Mouse (Mus musculus) midbrain, postnatal 0 days (tissue): ENCODE measurements around the gene Psmb10. TPM values are rescaled to one million over a fixed set of nuclear protein-coding genes. Genes with fewer than 3 reads are reported as not detected.
"Not testable (repeated sequence)": the region's sequence is repeated elsewhere in the genome, so short reads cannot be mapped to it uniquely, and the experiment has no call there.

Experiments
- ATAC-seq: fragments of 200-750 bp; cut with Nextera tagmentation; 2 replicates; pipeline ENCODE4 v1.8.0; 2017; ENCODE audit warnings: moderate number of reproducible peaks, mild to moderate bottlenecking, moderate TSS enrichment, moderate library complexity; ENCODE audit not compliant: low FRiP score
- DNase-seq: peaks from one replicate; pipeline ENCODE4 v3.0.0-alpha.2; 2015; ENCODE audit warnings: low spot score
- H3K27ac ChIP-seq: fragments of 300-500 bp; sonication (generic); 2 replicates; pipeline ENCODE4 v1.5.1; 2014; ENCODE audit warnings: low read depth, mild to moderate bottlenecking, low read length, mixed read lengths
- H3K27me3 ChIP-seq: fragments of 300-500 bp; sonication (generic); 2 replicates; pipeline ENCODE4 v1.6.1; 2014; ENCODE audit warnings: low read length, control low read depth, mixed read lengths; ENCODE audit not compliant: insufficient read depth
- H3K36me3 ChIP-seq: fragments of 300-500 bp; sonication (generic); 2 replicates; pipeline ENCODE4 v1.6.1; 2014; ENCODE audit warnings: low read length, control low read depth, mixed read lengths; ENCODE audit not compliant: insufficient read depth
- H3K4me1 ChIP-seq: fragments of 300-500 bp; sonication (generic); 2 replicates; pipeline ENCODE4 v1.6.1; 2014; ENCODE audit warnings: mild to moderate bottlenecking, control low read depth, antibody characterized with exemption, low read length, mixed read lengths; ENCODE audit not compliant: insufficient read depth
- H3K4me2 ChIP-seq: fragments of 300-500 bp; sonication (generic); 2 replicates; pipeline ENCODE4 v1.6.1; 2014; ENCODE audit warnings: low read depth, mild to moderate bottlenecking, low read length, mixed read lengths; ENCODE audit not compliant: poor library complexity, severe bottlenecking
- H3K4me3 ChIP-seq: fragments of 300-500 bp; sonication (generic); 2 replicates; pipeline ENCODE4 v1.5.1; 2014; ENCODE audit warnings: low read depth, mild to moderate bottlenecking, low read length, moderate library complexity
- H3K9ac ChIP-seq: fragments of 300-500 bp; sonication (generic); replicated peaks from 2 replicates; pipeline ENCODE4 v1.6.1; 2014; ENCODE audit warnings: mild to moderate bottlenecking, low read length, moderate library complexity, mixed read lengths; ENCODE audit not compliant: poor library complexity, severe bottlenecking
- H3K9me3 ChIP-seq: fragments of 300-500 bp; sonication (generic); 2 replicates; pipeline ENCODE4 v1.6.1; 2016; ENCODE audit warnings: low read length, control low read depth
- CTCF ChIP-seq: IDR thresholded peaks from 2 replicates; pipeline ENCODE4 v1.5.1; 2016; ENCODE audit warnings: antibody characterized with exemption, mild to moderate bottlenecking
- WGBS: fragments of 180-500 bp; shearing (Covaris S2); extraction: QIAGEN DNeasy Blood & Tissue Kit; methylation state at CpG from one replicate; pipeline ENCODE4 v1.1.7; 2014; 5-methylcytosine and 5-hydroxymethylcytosine counted together
- polyA plus RNA-seq: library from polyadenylated mRNA; unstranded; fragments of >200 nt; fragmentation: Nextera tagmentation; extraction: Ambion mirVana; gene quantifications from 2 replicates; pipeline ENCODE4 v1.2.1, GENCODE M21; 2015
- total RNA-seq: library from RNA; depleted of rRNA; stranded (reverse); fragments of >200 nt; gene quantifications from 2 replicates; pipeline ENCODE4 v1.2.3, GENCODE M21; 2014; rRNA removed

The Psmb10 gene
- total RNA-seq (44.9 and 85.1 TPM in 2 replicates), polyA plus RNA-seq (110 and 122 TPM in 2 replicates)

- H3K9ac ChIP-seq = peak within 1 kb of the TSS; percentile 93
- 43% methylated on average over 4 of the region's 4 CpGs for WGBS
- no peak for ATAC-seq
- H3K4me3 ChIP-seq = peak within 1 kb of the TSS; percentile 60
- H3K4me1 ChIP-seq = peaks cover 7% of the 10 kb centered on the region
- no peaks in the 10 kb centered on the region for H3K36me3 ChIP-seq
- H3K9me3 ChIP-seq = no peaks in the 10 kb centered on the region
- peak; percentile 35 for TF ChIP-seq CTCF
- H3K4me2 ChIP-seq = peak within 1 kb of the TSS; percentile 71
- no peaks in the 10 kb centered on the region for H3K27me3 ChIP-seq
- DNase-seq = no peak
- H3K27ac ChIP-seq = peak within 1 kb of the TSS; percentile 95
Observed at GRCm38 (mm10) chr8:105938306-105938669, at the start of gene Psmb10. Gene Psmb10, minus strand, starts transcription at chr8:105938444.

- H3K27me3 ChIP-seq, H3K4me1 ChIP-seq, H3K4me2 ChIP-seq, DNase-seq, ATAC-seq, H3K9ac ChIP-seq, H3K27ac ChIP-seq, H3K9me3 ChIP-seq, H3K36me3 ChIP-seq, H3K4me3 ChIP-seq: not testable (repeated sequence)
- WGBS = 82% methylated on average over 11 of the region's 11 CpGs
Observed at GRCm38 (mm10) chr8:105983406-105983805, 45.2 kb upstream of the Psmb10 start.

- DNase-seq (no peak), ATAC-seq (no peak)
- TF ChIP-seq CTCF = no peak
- 88% methylated on average over 1 of the region's 1 CpGs for WGBS
- Histone ChIP-seq H3K27me3 (no peaks in the 10 kb centered on the region), H3K36me3 (no peaks in the 10 kb centered on the region), H3K4me3 (no peak overlapping the region), H3K27ac (no peak overlapping the region), H3K9ac (no peak overlapping the region), H3K4me1 (no peaks in the 10 kb centered on the region), H3K9me3 (no peaks in the 10 kb centered on the region), H3K4me2 (no peak overlapping the region)
Observed at GRCm38 (mm10) chr8:105981146-105981545, 42.9 kb upstream of the Psmb10 start.

DNA sequence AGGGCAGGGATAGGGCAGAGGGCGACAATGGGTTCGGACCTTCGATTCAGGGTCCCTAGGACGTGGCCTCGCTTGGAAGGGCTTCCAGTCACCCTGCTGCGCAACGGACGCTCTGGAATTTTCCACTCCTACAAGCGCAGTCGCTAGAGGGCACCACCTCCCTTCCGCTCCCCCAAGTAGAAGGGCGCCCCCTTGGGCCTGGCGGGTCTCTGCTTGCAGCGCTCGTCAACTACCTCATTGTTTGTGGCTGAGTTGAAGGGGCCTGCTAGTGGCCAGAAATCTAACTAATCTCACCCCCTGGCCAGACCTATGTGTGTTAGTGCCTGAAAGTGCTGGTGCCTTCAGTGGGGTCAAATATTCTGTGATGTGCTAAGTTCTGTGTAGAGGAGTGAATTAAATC lies 41.1 kb upstream of the Psmb10 start, which contains the start of gene Dpep3:
TSS of gene Dpep3 (minus strand) at position 105 of the 400 bp plus-strand sequence.
- Histone ChIP-seq H3K4me3 (no peak within 1 kb of the TSS), H3K4me1 (no peaks in the 10 kb centered on the region), H3K9ac (no peak within 1 kb of the TSS), H3K27me3 (no peaks in the 10 kb centered on the region), H3K36me3 (no peaks in the 10 kb centered on the region), H3K27ac (no peak within 1 kb of the TSS), H3K4me2 (no peak within 1 kb of the TSS), H3K9me3 (no peaks in the 10 kb centered on the region)
- 95% methylated on average over 15 of the region's 15 CpGs for WGBS
- ATAC-seq (no peak), DNase-seq (no peak)
- TF ChIP-seq CTCF = 0 out of 2 replicates have a peak, but pooled peaks have one; percentile 8

DNA sequence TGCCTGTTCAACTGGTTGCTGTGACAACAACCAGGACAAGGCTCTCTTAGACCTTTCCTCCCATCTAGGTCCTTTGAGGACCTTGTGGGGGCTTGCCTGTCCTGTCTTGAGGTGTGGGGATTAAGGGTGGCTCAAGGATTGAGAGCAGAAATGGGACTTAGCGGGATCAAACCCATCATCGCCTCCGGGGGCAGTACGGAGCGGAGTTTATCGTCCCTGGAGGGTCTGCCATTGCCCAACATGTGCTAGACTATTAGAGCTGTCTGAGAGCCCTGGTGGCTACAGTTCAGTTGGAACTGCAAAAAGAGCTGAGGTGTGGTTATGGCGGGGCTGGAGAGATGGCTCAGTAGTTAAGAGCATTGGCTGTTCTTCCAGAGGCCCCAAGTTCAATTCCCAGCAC lies 37.1 kb upstream of the Psmb10 start:
- 64% methylated on average over 7 of the region's 7 CpGs for WGBS
- ATAC-seq = no peak
- H3K9ac ChIP-seq = no peak overlapping the region

GRCm38 (mm10) chr8:105971019-105971720 lies 32.9 kb upstream of the Psmb10 start:
- H3K9ac ChIP-seq = no peak overlapping the region
- ATAC-seq (no peak), DNase-seq (no peak)
- no peak overlapping the region for H3K4me3 ChIP-seq
- H3K4me2 ChIP-seq = no peak overlapping the region
- no peaks in the 10 kb centered on the region for H3K4me1 ChIP-seq
- H3K9me3 ChIP-seq = no peaks in the 10 kb centered on the region
- H3K27ac ChIP-seq = no peak overlapping the region
- no peaks in the 10 kb centered on the region for H3K36me3 ChIP-seq
- no peak for TF ChIP-seq CTCF
- peaks cover 11% of the 10 kb centered on the region for H3K27me3 ChIP-seq
- WGBS = 76% methylated on average over 8 of the region's 8 CpGs

More for the DNA sequence above, 37.1 kb upstream of the Psmb10 start:
- H3K36me3 ChIP-seq = no peaks in the 10 kb centered on the region
- H3K27me3 ChIP-seq = no peaks in the 10 kb centered on the region
- H3K4me2 ChIP-seq = no peak overlapping the region
- no peaks in the 10 kb centered on the region for H3K4me1 ChIP-seq
- DNase-seq = no peak
- H3K4me3 ChIP-seq = no peak overlapping the region
- no peaks in the 10 kb centered on the region for H3K9me3 ChIP-seq
- no peak overlapping the region for H3K27ac ChIP-seq
- no peak for TF ChIP-seq CTCF
